Mouse (Mus musculus) hindbrain, embryonic 16.5 days (tissue): ENCODE measurements around the gene Ccl9. TPM values are rescaled to one million over a fixed set of nuclear protein-coding genes. Genes with fewer than 3 reads are reported as not detected.
"Not testable (repeated sequence)": the region's sequence is repeated elsewhere in the genome, so short reads cannot be mapped to it uniquely, and the experiment has no call there.

ENCODE experiments used
- ATAC-seq: fragments of 200-750 bp; cut with Nextera tagmentation; 2 replicates; pipeline ENCODE4 v1.8.0; 2017; ENCODE audit warnings: moderate TSS enrichment, moderate library complexity
- H3K27ac ChIP-seq: fragments of 300-500 bp; sonication (generic); 2 replicates; pipeline ENCODE4 v1.5.1; 2014; ENCODE audit warnings: low read depth, mild to moderate bottlenecking, control low read depth, low read length, moderate library complexity
- H3K27me3 ChIP-seq: fragments of 300-500 bp; sonication (generic); replicated peaks from 2 replicates; pipeline ENCODE4 v1.6.1; 2014; ENCODE audit warnings: low read length; ENCODE audit not compliant: control insufficient read depth, insufficient read depth
- H3K36me3 ChIP-seq: fragments of 300-500 bp; sonication (generic); 2 replicates; pipeline ENCODE4 v1.6.1; 2014; ENCODE audit warnings: mild to moderate bottlenecking, low read length, moderate library complexity, mixed read lengths; ENCODE audit not compliant: control insufficient read depth, insufficient read depth
- H3K4me1 ChIP-seq: fragments of 300-500 bp; sonication (generic); 2 replicates; pipeline ENCODE4 v1.6.1; 2014; ENCODE audit warnings: low read depth, low read length; ENCODE audit not compliant: control insufficient read depth, insufficient read depth
- H3K4me2 ChIP-seq: fragments of 300-500 bp; sonication (generic); 2 replicates; pipeline ENCODE4 v1.6.1; 2014; ENCODE audit warnings: mild to moderate bottlenecking, low read length, control low read depth, moderate library complexity
- H3K4me3 ChIP-seq: fragments of 300-500 bp; sonication (generic); 2 replicates; pipeline ENCODE4 v1.5.1; 2014; ENCODE audit warnings: mild to moderate bottlenecking, low read length, control low read depth, moderate library complexity
- H3K9ac ChIP-seq: fragments of 300-500 bp; sonication (generic); 2 replicates; pipeline ENCODE4 v1.6.1; 2014; ENCODE audit warnings: low read depth, mild to moderate bottlenecking, control low read depth, low read length, moderate library complexity
- H3K9me3 ChIP-seq: fragments of 300-500 bp; sonication (generic); 2 replicates; pipeline ENCODE4 v1.6.1; 2014; ENCODE audit warnings: mild to moderate bottlenecking, low read length, moderate library complexity; ENCODE audit not compliant: control insufficient read depth
- WGBS: fragments of 180-500 bp; shearing (Covaris S2); extraction: QIAGEN DNeasy Blood & Tissue Kit; methylation state at CpG from one replicate; pipeline ENCODE4 v1.1.7; 2014; 5-methylcytosine and 5-hydroxymethylcytosine counted together
- polyA plus RNA-seq: library from polyadenylated mRNA; unstranded; fragments of >200 nt; fragmentation: Nextera tagmentation; extraction: Ambion mirVana; gene quantifications from 2 replicates; pipeline ENCODE4 v1.2.1, GENCODE M21; 2015

The Ccl9 gene
- polyA plus RNA-seq, 1 experiment from 2014 or later: 2.4 TPM

GRCm38 (mm10) chr11:83556085-83556781 is 22.2 kb downstream of the Ccl9 start:
- Histone ChIP-seq H3K9me3 (no peaks in the 10 kb centered on the region), H3K4me2 (peak overlapping the region; percentile 48), H3K36me3 (no peaks in the 10 kb centered on the region), H3K4me1 (peaks cover 4% of the 10 kb centered on the region), H3K27ac (no peak overlapping the region), H3K27me3 (no peaks in the 10 kb centered on the region), H3K4me3 (no peak overlapping the region), H3K9ac (peak overlapping the region; percentile 49; the same call in 1 of the 2 replicates)
- 25% methylated on average over 8 of the region's 8 CpGs for WGBS
- ATAC-seq: peak; percentile 76

GRCm38 (mm10) chr11:83551668-83552067 is 26.8 kb downstream of the Ccl9 start:
- no peak overlapping the region for H3K27ac ChIP-seq
- no peaks in the 10 kb centered on the region for H3K9me3 ChIP-seq
- 86% methylated on average over 5 of the region's 5 CpGs for WGBS
- H3K27me3 ChIP-seq: no peaks in the 10 kb centered on the region
- no peak overlapping the region for H3K9ac ChIP-seq
- H3K36me3 ChIP-seq: no peaks in the 10 kb centered on the region
- no peak overlapping the region for H3K4me3 ChIP-seq
- H3K4me2 ChIP-seq: no peak overlapping the region
- H3K4me1 ChIP-seq: peaks cover 2% of the 10 kb centered on the region
- no peak for ATAC-seq

GRCm38 (mm10) chr11:83551037-83551436 is 27.4 kb downstream of the Ccl9 start:
- H3K9ac ChIP-seq, H3K36me3 ChIP-seq, H3K4me3 ChIP-seq, H3K4me1 ChIP-seq, ATAC-seq, H3K9me3 ChIP-seq, H3K4me2 ChIP-seq, H3K27me3 ChIP-seq, H3K27ac ChIP-seq: not testable (repeated sequence)
- WGBS: 83% methylated on average over 7 of the region's 7 CpGs

- Histone ChIP-seq H3K27me3 (no peaks in the 10 kb centered on the region), H3K9me3 (no peaks in the 10 kb centered on the region), H3K4me3 (no peak overlapping the region), H3K9ac (no peak overlapping the region), H3K4me2 (no peak overlapping the region), H3K27ac (no peak overlapping the region), H3K36me3 (no peaks in the 10 kb centered on the region), H3K4me1 (no peaks in the 10 kb centered on the region)
- 90% methylated on average over 5 of the region's 5 CpGs for WGBS
- ATAC-seq: no peak
Observed at GRCm38 (mm10) chr11:83550186-83550632, 28.2 kb downstream of the Ccl9 start.

- WGBS: 79% methylated on average over 3 of the region's 3 CpGs
- H3K27ac ChIP-seq: no peak overlapping the region
- H3K9me3 ChIP-seq: no peaks in the 10 kb centered on the region
- H3K9ac ChIP-seq: no peak overlapping the region
- no peak overlapping the region for H3K4me3 ChIP-seq
- H3K4me2 ChIP-seq: no peak overlapping the region
- H3K36me3 ChIP-seq: no peaks in the 10 kb centered on the region
- H3K4me1 ChIP-seq: no peaks in the 10 kb centered on the region
- no peak for ATAC-seq
- H3K27me3 ChIP-seq: no peaks in the 10 kb centered on the region
Observed at GRCm38 (mm10) chr11:83544214-83544613, 34.2 kb downstream of the Ccl9 start.

- Histone ChIP-seq H3K4me2 (no peak overlapping the region), H3K27ac (no peak overlapping the region), H3K9ac (no peak overlapping the region), H3K9me3 (no peaks in the 10 kb centered on the region), H3K4me1 (no peaks in the 10 kb centered on the region), H3K27me3 (no peaks in the 10 kb centered on the region), H3K4me3 (no peak overlapping the region), H3K36me3 (no peaks in the 10 kb centered on the region)
- 91% methylated on average over 3 of the region's 3 CpGs for WGBS
- ATAC-seq: no peak
Observed at GRCm38 (mm10) chr11:83541415-83541814, 37.0 kb downstream of the Ccl9 start.

GRCm38 (mm10) chr11:83540931-83541330 is 37.5 kb downstream of the Ccl9 start:
- WGBS: 83% methylated on average over 2 of the region's 2 CpGs
- Histone ChIP-seq H3K27me3 (no peaks in the 10 kb centered on the region), H3K4me1 (no peaks in the 10 kb centered on the region), H3K9me3 (no peaks in the 10 kb centered on the region), H3K9ac (no peak overlapping the region), H3K4me3 (no peak overlapping the region), H3K27ac (no peak overlapping the region), H3K4me2 (no peak overlapping the region), H3K36me3 (no peaks in the 10 kb centered on the region)
- no peak for ATAC-seq

- no peak for ATAC-seq
- H3K4me2 ChIP-seq: no peak overlapping the region
- H3K9ac ChIP-seq: no peak overlapping the region
- H3K9me3 ChIP-seq: no peaks in the 10 kb centered on the region
- no peaks in the 10 kb centered on the region for H3K4me1 ChIP-seq
- H3K27me3 ChIP-seq: no peaks in the 10 kb centered on the region
- no peak overlapping the region for H3K4me3 ChIP-seq
- WGBS: 88% methylated on average over 3 of the region's 3 CpGs
- H3K27ac ChIP-seq: no peak overlapping the region
- no peaks in the 10 kb centered on the region for H3K36me3 ChIP-seq
Observed at GRCm38 (mm10) chr11:83538705-83539314, 39.6 kb downstream of the Ccl9 start.

GRCm38 (mm10) chr11:83536831-83537230 is 41.6 kb downstream of the Ccl9 start:
- H3K4me1 ChIP-seq: no peaks in the 10 kb centered on the region
- no peaks in the 10 kb centered on the region for H3K27me3 ChIP-seq
- no peak overlapping the region for H3K4me2 ChIP-seq
- no peak overlapping the region for H3K27ac ChIP-seq
- ATAC-seq: no peak
- H3K9me3 ChIP-seq: no peaks in the 10 kb centered on the region
- no peak overlapping the region for H3K9ac ChIP-seq
- H3K36me3 ChIP-seq: no peaks in the 10 kb centered on the region
- WGBS: 87% methylated on average over 3 of the region's 3 CpGs
- H3K4me3 ChIP-seq: no peak overlapping the region
